Mouse (Mus musculus): Measurements from ENCODE around the gene Zfp637. TPM values are rescaled to one million over a fixed set of nuclear protein-coding genes. Genes with fewer than 3 reads are reported as not detected.
"Not testable (repeated sequence)": the region's sequence is repeated elsewhere in the genome, so short reads cannot be mapped to it uniquely, and the experiment has no call there.

Zfp637 gene
- polyA plus RNA-seq, 1 experiment from 2014 or later = 28.9 TPM

- no peaks in the 10 kb centered on the region for H3K4me1 ChIP-seq (ENCODE audit: control insufficient read depth, low read depth, low read length)
- no peaks in the 10 kb centered on the region for H3K27me3 ChIP-seq (ENCODE audit: control insufficient read depth, insufficient read depth, low read depth, low read length)
- no peaks in the 10 kb centered on the region for H3K9me3 ChIP-seq (replicated peaks; ENCODE audit: control insufficient read depth, low read length)
- H3K27ac ChIP-seq (ENCODE audit: low read length) = no peak overlapping the region
- H3K9ac ChIP-seq (ENCODE audit: low read depth, low read length) = no peak overlapping the region
- no peak overlapping the region for H3K4me3 ChIP-seq (ENCODE audit: low read depth, low read length)
- H3K36me3 ChIP-seq (ENCODE audit: control insufficient read depth, insufficient read depth) = no peaks in the 10 kb centered on the region
- no peak for ATAC-seq (ENCODE audit: low read depth)
- 28% methylated on average over 4 of the region's 5 CpGs for WGBS (ENCODE audit: insufficient replicate concordance)
- H3K4me2 ChIP-seq (ENCODE audit: low read depth, low read length) = no peak overlapping the region
Measured at GRCm38 (mm10) chr6:117817108-117817541, 23.9 kb upstream of the Zfp637 start.

DNA sequence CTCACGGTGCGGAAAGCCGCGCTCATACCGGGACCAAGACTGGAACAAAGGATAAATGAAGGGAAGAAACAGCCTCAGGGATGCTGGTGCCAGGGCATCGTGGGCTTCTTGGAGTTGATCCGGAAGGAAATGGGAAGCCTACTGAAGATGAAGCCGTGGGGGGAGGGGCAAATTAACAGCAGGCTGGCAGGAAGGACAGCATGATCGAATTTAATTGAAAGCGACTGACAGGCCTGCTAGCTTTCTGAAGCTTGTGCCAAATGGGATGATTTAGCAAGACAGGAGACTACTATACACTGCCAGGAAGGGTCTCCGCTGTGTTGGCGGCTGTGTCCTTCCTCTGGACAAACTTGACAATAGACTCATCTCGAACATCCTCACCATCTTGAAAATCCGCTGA lies 20.7 kb upstream of the Zfp637 start:
- Histone ChIP-seq H3K9me3 (replicated peaks; ENCODE audit: control insufficient read depth, low read length) (no peaks in the 10 kb centered on the region), H3K4me1 (ENCODE audit: control insufficient read depth, low read depth, low read length) (no peaks in the 10 kb centered on the region), H3K27me3 (ENCODE audit: control insufficient read depth, insufficient read depth, low read depth, low read length) (no peaks in the 10 kb centered on the region), H3K4me2 (ENCODE audit: low read depth, low read length) (no peak overlapping the region), H3K9ac (ENCODE audit: low read depth, low read length) (no peak overlapping the region), H3K27ac (ENCODE audit: low read length) (no peak overlapping the region), H3K36me3 (ENCODE audit: control insufficient read depth, insufficient read depth) (no peaks in the 10 kb centered on the region), H3K4me3 (ENCODE audit: low read depth, low read length) (no peak overlapping the region)
- no peak for ATAC-seq (ENCODE audit: low read depth)
- 73% methylated on average over 14 of the region's 14 CpGs for WGBS (ENCODE audit: insufficient replicate concordance)

- ATAC-seq (ENCODE audit: low read depth) = peak; percentile 53
- Histone ChIP-seq H3K4me2 (ENCODE audit: low read depth, low read length) (no peak overlapping the region), H3K27me3 (ENCODE audit: control insufficient read depth, insufficient read depth, low read depth, low read length) (no peaks in the 10 kb centered on the region), H3K9ac (ENCODE audit: low read depth, low read length) (no peak overlapping the region), H3K4me3 (ENCODE audit: low read depth, low read length) (no peak overlapping the region), H3K9me3 (replicated peaks; ENCODE audit: control insufficient read depth, low read length) (no peaks in the 10 kb centered on the region), H3K27ac (ENCODE audit: low read length) (no peak overlapping the region), H3K36me3 (ENCODE audit: control insufficient read depth, insufficient read depth) (no peaks in the 10 kb centered on the region), H3K4me1 (ENCODE audit: control insufficient read depth, low read depth, low read length) (peaks cover 3% of the 10 kb centered on the region)
- WGBS (ENCODE audit: insufficient replicate concordance) = 12% methylated on average over 4 of the region's 4 CpGs
Measured at GRCm38 (mm10) chr6:117825369-117825768, 15.6 kb upstream of the Zfp637 start.

GRCm38 (mm10) chr6:117828273-117828672 lies 12.7 kb upstream of the Zfp637 start:
- Histone ChIP-seq H3K36me3 (ENCODE audit: control insufficient read depth, insufficient read depth) (no peaks in the 10 kb centered on the region), H3K4me3 (ENCODE audit: low read depth, low read length) (no peak overlapping the region), H3K4me1 (ENCODE audit: control insufficient read depth, low read depth, low read length) (peaks cover 3% of the 10 kb centered on the region), H3K9me3 (replicated peaks; ENCODE audit: control insufficient read depth, low read length) (no peaks in the 10 kb centered on the region), H3K9ac (ENCODE audit: low read depth, low read length) (no peak overlapping the region), H3K27me3 (ENCODE audit: control insufficient read depth, insufficient read depth, low read depth, low read length) (no peaks in the 10 kb centered on the region), H3K27ac (ENCODE audit: low read length) (no peak overlapping the region), H3K4me2 (ENCODE audit: low read depth, low read length) (no peak overlapping the region)
- 15% methylated on average over 9 of the region's 9 CpGs for WGBS (ENCODE audit: insufficient replicate concordance)
- no peak; the same call in 1 of the 2 replicates for ATAC-seq (ENCODE audit: low read depth)

DNA sequence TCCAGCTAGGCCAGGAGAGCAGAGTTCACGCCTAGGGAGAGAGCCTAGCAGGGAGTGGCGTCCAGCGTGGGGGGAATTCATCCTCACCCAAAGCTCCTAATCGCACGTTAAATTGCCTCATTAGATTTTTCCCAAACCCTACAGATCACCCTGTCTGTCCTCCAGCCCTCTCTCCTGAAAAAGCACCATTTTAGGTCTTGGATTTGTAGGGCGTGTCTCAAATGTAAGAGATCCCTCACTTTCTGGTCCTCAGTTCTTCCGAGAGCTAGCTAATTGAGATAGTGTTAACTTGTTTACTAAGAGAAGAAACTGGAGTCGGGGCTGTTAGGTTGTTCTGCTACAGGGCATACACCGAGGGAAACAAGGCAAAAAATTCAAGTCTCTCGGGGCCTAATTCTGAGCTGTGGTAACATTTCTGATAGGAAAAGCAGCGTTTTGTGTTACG lies 553 bp downstream of the Zfp637 start:
- H3K9me3 ChIP-seq (replicated peaks; ENCODE audit: control insufficient read depth, low read length) = no peaks in the 10 kb centered on the region
- H3K27ac ChIP-seq (ENCODE audit: low read length) = peak overlapping the region; percentile 92
- H3K4me3 ChIP-seq (ENCODE audit: low read depth, low read length) = peak overlapping the region; percentile 97
- 3% methylated on average over 12 of the region's 12 CpGs for WGBS (ENCODE audit: insufficient replicate concordance)
- peak overlapping the region; percentile 95 for H3K9ac ChIP-seq (ENCODE audit: low read depth, low read length)
- H3K4me1 ChIP-seq (ENCODE audit: control insufficient read depth, low read depth, low read length) = peaks cover 32% of the 10 kb centered on the region
- no peaks in the 10 kb centered on the region for H3K27me3 ChIP-seq (ENCODE audit: control insufficient read depth, insufficient read depth, low read depth, low read length)
- ATAC-seq (ENCODE audit: low read depth) = peak; percentile 75
- peak overlapping the region; percentile 84 for H3K4me2 ChIP-seq (ENCODE audit: low read depth, low read length)
- H3K36me3 ChIP-seq (ENCODE audit: control insufficient read depth, insufficient read depth) = peaks cover 11% of the 10 kb centered on the region

GRCm38 (mm10) chr6:117844597-117844996 lies 3.6 kb downstream of the Zfp637 start:
- Histone ChIP-seq H3K27ac (ENCODE audit: low read length) (peak overlapping the region; percentile 72), H3K4me1 (ENCODE audit: control insufficient read depth, low read depth, low read length) (peaks cover 32% of the 10 kb centered on the region), H3K9me3 (replicated peaks; ENCODE audit: control insufficient read depth, low read length) (no peaks in the 10 kb centered on the region), H3K36me3 (ENCODE audit: control insufficient read depth, insufficient read depth) (peaks cover 11% of the 10 kb centered on the region), H3K9ac (ENCODE audit: low read depth, low read length) (peak overlapping the region; percentile 24; the same call in 1 of the 2 replicates), H3K27me3 (ENCODE audit: control insufficient read depth, insufficient read depth, low read depth, low read length) (no peaks in the 10 kb centered on the region), H3K4me2 (ENCODE audit: low read depth, low read length) (peak overlapping the region; percentile 22; the same call in 1 of the 2 replicates), H3K4me3 (ENCODE audit: low read depth, low read length) (no peak overlapping the region)
- WGBS (ENCODE audit: insufficient replicate concordance) = 15% methylated on average over 9 of the region's 9 CpGs
- ATAC-seq (ENCODE audit: low read depth) = peak; percentile 18; the same call in 1 of the 2 replicates

DNA sequence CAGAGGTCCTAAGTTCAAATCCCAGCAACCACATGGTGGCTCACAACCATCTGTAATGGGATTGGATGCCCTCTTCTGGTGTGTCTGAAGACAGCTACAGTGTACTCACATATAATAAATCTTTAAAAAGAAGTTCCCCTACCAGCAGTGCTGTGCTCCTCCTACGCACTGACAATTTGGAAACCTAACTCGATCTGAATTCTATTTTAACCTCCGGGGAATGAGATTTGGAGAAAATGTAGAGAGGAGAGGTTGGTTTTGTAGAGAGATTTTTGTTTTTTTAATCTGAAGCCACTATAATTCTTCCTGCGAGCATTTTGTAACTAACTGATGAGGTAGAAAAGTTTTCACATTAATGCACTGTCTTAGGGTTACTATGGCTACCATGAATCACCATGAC lies 5.7 kb downstream of the Zfp637 start:
- H3K4me2 ChIP-seq (ENCODE audit: low read depth, low read length); H3K27ac ChIP-seq (ENCODE audit: low read length); H3K9me3 ChIP-seq (replicated peaks; ENCODE audit: control insufficient read depth, low read length); H3K4me3 ChIP-seq (ENCODE audit: low read depth, low read length); ATAC-seq (ENCODE audit: low read depth); H3K27me3 ChIP-seq (ENCODE audit: control insufficient read depth, insufficient read depth, low read depth, low read length); H3K9ac ChIP-seq (ENCODE audit: low read depth, low read length): not testable (repeated sequence)
- 79% methylated on average over 4 of the region's 4 CpGs for WGBS (ENCODE audit: insufficient replicate concordance)
- Histone ChIP-seq H3K36me3 (ENCODE audit: control insufficient read depth, insufficient read depth) (peaks cover 11% of the 10 kb centered on the region), H3K4me1 (ENCODE audit: control insufficient read depth, low read depth, low read length) (peaks cover 29% of the 10 kb centered on the region)

DNA sequence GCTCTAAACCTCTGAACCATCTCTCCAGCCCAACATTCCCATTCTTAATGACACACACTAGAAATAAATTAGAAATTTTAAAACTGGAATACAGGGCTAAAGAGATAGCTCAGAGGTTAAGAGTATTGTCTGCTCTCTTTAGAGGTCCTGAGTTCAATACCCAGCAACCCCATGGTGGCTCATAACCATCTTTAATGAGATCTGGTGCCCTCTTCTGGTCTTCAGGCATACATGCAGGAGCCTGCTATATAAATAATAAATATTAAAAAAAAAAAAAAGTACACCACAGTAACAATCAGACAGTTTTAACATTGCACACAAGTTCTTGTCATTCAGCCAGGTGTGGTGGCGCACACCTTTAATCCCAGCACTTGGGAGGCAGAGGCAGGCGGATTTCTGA lies 6.8 kb downstream of the Zfp637 start:
- Histone ChIP-seq H3K27ac (ENCODE audit: low read length) (no peak overlapping the region), H3K4me3 (ENCODE audit: low read depth, low read length) (no peak overlapping the region), H3K4me1 (ENCODE audit: control insufficient read depth, low read depth, low read length) (peaks cover 21% of the 10 kb centered on the region), H3K9me3 (replicated peaks; ENCODE audit: control insufficient read depth, low read length) (no peaks in the 10 kb centered on the region), H3K27me3 (ENCODE audit: control insufficient read depth, insufficient read depth, low read depth, low read length) (no peaks in the 10 kb centered on the region), H3K36me3 (ENCODE audit: control insufficient read depth, insufficient read depth) (peaks cover 11% of the 10 kb centered on the region), H3K4me2 (ENCODE audit: low read depth, low read length) (no peak overlapping the region), H3K9ac (ENCODE audit: low read depth, low read length) (no peak overlapping the region)
- no peak for ATAC-seq (ENCODE audit: low read depth)
- WGBS (ENCODE audit: insufficient replicate concordance) = 89% methylated on average over 2 of the region's 2 CpGs

DNA sequence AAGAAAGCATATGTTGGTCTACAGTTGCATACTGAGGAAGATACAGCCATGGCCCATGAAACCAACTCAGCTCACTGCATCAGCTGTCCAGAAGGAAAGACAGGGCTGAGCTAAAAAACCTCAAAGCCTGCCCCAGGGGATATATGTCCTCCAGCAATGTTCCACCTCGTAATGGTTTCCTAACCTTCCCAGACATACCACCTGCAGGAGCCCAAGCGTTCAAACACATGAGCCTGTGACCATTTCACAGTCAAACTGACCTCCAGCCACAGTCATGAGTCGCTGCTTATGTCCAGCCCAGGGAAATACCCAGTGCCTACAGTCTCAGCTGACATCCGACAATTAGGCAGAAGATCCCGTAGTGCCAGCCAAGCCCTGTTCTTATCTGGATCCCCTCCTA lies 7.6 kb downstream of the Zfp637 start:
- Histone ChIP-seq H3K9me3 (replicated peaks; ENCODE audit: control insufficient read depth, low read length) (no peaks in the 10 kb centered on the region), H3K27me3 (ENCODE audit: control insufficient read depth, insufficient read depth, low read depth, low read length) (no peaks in the 10 kb centered on the region), H3K36me3 (ENCODE audit: control insufficient read depth, insufficient read depth) (peaks cover 11% of the 10 kb centered on the region), H3K9ac (ENCODE audit: low read depth, low read length) (no peak overlapping the region), H3K4me3 (ENCODE audit: low read depth, low read length) (no peak overlapping the region), H3K27ac (ENCODE audit: low read length) (no peak overlapping the region), H3K4me2 (ENCODE audit: low read depth, low read length) (no peak overlapping the region), H3K4me1 (ENCODE audit: control insufficient read depth, low read depth, low read length) (peaks cover 16% of the 10 kb centered on the region)
- ATAC-seq (ENCODE audit: low read depth) = no peak
- 70% methylated on average over 5 of the region's 5 CpGs for WGBS (ENCODE audit: insufficient replicate concordance)
